Mouse (Mus musculus) 3T3-L1 (cell line): Measurements from ENCODE around the gene Arhgef10l.

Source experiments
- DNase-seq: peaks from one replicate; pipeline ENCODE4 v3.0.0-alpha.2; 2015; ENCODE audit warnings: low read depth, low spot score

Arhgef10l gene

GRCm38 (mm10) chr4:140634861-140635388 is 30.9 kb downstream of the Arhgef10l start:
- DNase-seq, result peak; percentile 46

GRCm38 (mm10) chr4:140631276-140631849 is 34.4 kb downstream of the Arhgef10l start:
- DNase-seq, result no peak

DNA sequence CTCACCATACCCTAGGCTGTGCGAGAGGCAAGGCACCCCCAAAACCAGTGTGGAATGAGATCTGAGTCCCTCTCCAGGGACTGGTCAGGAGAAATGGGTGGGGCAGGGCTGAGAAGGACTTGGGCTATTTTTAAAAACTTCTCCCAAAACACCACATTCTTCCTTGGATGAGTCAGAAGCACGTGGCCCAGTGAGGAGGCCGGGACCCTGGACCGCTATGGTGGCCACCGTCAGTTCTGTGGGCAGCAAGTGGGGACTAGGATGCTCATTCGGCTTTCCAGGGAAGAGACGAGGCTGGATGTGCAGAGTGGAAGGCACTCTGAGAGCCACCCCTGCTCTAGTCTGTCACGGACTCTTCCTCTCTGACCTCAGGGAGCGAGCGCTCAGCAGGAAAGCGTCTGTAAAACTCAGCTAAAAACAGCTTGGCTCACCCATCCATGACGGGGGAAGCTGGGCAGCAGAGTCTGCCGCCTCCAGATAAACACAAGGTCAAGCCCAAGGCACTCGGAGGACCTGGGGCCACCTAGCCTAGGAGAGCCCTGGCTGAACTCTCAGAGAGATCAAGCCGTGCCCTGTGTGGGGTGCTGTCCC is 35.1 kb downstream of the Arhgef10l start:
- DNase-seq, result peak; percentile 96

DNA sequence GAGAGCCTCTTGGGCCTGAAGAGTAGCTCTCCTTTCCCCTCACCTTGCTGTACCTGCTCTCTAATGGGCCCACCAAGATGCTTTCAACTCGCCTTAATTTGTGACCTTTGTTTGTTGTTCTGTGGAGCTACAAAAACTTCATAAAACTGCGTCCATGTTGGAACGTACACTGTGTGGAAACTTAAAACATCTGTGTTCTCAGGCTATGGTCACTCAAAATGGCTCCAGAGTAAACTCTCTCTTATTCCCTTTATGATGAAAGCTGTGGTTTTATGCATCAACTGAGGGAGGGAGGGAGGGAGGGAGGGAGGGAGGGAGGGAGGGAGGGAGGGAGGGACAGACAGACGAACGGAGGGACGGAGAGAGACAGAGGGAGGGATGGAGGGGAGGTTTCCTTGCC is 35.7 kb downstream of the Arhgef10l start:
- DNase-seq, result peak; percentile 55

DNA sequence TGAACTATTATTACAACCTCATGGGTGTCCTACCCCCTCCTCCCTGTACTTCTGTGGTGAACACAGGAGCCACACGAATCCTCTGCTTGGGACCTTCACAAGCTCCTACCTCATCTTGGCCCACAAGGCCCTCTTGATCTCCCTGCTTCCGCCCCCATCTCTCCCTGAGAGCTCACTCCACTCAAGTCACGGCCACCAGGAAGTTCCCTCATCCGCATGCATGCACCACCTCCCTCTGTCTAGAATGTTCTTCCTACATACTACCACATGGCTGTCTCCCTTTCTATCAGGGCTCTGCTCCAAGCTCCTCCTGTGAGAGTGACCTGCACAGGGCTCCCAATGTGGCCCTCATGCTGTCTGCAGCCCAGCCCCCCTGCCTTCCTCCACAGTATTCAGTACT is 36.8 kb downstream of the Arhgef10l start:
- DNase-seq, result no peak

GRCm38 (mm10) chr4:140628412-140628943 is 37.3 kb downstream of the Arhgef10l start:
- no peak for DNase-seq

DNA sequence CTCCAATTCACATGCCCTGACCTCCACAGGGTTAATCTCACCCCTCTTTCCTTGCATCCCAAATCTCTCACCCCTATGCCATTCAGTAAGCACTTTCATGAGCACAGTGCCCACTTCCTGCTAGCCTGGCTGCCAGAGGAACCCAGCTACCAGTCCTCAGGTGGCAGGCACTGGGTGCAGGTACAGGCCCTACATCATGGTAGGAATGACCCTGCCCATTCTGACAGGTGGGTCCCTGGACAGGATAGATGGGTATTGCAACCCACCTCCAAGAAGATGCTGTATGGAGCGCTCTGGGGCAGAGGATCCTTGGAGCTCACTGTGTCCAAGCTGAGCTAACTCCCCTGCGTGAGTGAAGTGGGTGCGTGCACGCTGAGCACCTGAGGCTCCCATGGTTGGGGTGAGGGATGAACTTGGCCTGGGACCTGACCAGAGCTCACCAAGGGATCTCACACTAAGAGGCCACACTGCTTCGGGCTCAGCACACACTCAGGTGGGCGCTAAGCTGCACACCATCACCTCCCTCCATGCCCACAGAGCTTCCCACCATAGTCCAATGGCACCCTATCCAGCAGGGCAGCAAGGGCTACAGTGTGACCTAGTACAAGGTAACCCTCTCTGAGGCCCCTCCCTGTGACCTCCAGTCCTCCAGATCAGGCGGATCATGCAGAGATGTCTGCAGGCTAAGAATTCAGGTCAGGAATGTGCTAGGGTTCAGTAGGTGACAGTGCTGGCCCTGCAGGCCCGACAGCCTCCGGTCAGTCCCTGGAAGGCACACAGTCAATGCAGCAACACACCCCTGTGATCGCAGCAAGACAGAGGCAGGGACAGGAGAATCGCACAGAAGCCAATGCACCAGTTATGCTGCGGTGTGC is 39.9 kb downstream of the Arhgef10l start:
- DNase-seq, result no peak

GRCm38 (mm10) chr4:140624468-140625176 is 41.2 kb downstream of the Arhgef10l start:
- peak; percentile 33 for DNase-seq

GRCm38 (mm10) chr4:140624087-140624467 is 41.7 kb downstream of the Arhgef10l start:
- no peak for DNase-seq

DNA sequence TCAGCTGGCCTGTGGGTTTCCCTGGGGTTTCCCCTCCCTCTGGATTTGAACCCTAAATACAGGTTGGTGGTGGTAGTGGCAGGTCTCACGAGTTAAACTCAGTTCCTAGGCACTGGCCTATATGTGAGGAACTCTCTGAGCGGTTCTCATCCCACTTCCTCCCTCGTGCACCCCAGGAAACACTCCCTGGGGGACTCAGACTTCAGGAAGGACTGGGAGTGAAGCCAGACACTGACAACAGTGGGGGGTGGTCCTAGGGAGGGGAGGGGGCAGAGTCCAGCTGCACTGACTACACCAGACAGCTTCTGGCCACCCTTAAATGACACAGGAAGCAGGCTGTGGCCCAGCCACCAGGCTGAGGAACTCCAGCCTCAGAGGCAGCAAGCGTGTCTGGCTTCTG is 43.0 kb downstream of the Arhgef10l start:
- no peak for DNase-seq

GRCm38 (mm10) chr4:140620496-140620895 is 45.3 kb downstream of the Arhgef10l start:
- no peak for DNase-seq

GRCm38 (mm10) chr4:140617391-140618385 is 48.1 kb downstream of the Arhgef10l start:
- peak; percentile 68 for DNase-seq

- DNase-seq, result no peak
Observed at GRCm38 (mm10) chr4:140616894-140617293, 48.9 kb downstream of the Arhgef10l start.

DNA sequence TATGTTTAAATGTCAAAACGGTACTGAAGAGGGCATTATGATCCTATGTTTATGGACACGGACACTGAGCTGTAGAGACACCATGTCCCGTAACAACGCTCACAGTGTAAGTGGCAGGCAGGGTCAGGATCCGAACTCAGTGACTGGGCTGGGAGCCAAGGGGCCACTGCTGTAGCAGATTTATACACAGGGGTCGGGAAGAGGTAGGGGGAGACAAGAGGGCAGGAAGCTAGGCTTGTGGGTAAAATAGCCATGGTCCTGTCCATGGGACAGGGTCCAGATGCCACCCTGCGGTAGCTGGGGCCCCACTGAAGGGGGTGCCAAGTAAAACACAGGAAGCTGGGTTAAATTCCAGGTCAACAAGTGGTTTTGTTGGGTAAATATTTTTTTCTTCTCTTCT is 49.6 kb downstream of the Arhgef10l start:
- DNase-seq, result no peak

DNA sequence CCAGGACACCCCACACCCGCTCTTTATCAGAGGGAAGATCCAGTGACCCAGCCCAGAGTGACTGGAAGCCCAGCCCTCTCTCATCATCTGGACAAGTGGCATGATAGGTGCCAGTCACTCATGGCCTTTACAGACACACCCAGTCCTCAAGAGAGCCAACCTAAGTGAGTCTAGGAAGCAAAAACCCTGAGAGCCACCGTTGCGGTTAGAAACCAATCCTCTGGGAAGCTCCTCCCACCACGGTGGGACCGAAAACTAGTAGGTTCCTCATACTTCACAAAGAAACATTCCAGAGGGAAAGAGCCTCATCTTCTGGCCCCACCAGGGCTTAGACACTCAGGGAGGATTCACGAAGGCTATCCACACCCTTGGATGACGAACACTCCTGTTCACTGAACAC is 50.0 kb downstream of the Arhgef10l start:
- DNase-seq, result no peak

GRCm38 (mm10) chr4:140614553-140614952 is 51.3 kb downstream of the Arhgef10l start:
- DNase-seq, result no peak

DNA sequence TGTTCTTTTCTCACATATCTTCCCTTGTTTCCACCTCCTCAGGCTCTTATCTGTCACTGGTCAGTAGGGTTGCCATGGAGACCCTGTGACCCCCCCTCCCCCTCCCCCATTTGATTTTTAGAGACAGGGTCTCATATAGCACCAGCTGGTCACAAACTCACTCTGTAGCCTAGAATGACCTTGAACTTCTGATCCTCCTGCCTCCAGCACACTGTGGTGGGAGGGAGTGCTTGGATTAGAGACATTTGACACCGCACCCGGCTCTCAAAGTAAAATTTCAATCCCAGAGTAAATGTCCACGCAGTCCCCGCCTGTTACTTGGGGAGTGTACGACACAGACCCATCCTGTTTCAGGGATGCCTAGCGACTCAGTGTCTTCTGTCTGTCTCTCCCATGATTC is 51.7 kb downstream of the Arhgef10l start:
- DNase-seq, result no peak

DNA sequence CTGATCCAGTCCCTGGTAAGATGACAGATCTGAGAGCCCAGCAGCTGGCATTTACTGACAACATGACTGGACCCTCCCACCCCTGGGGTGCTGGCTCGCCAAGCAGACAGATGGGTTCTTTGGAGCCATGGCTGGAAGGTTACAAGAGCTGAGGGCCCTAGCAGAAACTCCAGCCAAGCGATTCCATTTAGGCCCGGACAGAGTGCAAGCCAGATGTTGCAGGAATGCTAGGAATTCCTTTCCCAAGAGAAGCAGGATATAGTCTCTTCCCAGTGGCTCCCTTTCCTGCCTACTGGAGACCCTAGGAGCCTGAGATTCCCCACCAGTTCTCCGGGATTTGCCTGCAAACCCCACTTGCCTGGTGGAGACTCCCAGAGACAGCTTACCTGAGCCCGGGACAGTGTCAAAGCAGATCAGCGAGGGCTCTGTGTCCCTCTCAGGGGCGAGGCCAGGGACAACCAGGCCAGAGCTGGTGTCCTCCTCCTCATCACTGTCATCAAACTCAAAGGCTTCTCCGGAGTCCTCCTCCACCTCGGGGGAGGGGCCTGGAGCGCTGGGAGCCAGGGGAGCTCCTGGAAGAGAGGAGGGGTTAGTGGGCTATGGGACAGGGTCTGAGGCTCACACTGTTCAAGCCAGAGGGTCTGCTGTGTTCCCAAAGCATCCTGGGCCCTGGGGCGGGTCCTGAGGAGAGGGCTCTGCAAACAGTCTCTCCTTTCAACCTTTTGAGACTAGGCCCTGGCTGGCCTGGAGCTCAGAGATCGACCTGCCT is 54.8 kb downstream of the Arhgef10l start:
- peak; percentile 78 for DNase-seq

DNA sequence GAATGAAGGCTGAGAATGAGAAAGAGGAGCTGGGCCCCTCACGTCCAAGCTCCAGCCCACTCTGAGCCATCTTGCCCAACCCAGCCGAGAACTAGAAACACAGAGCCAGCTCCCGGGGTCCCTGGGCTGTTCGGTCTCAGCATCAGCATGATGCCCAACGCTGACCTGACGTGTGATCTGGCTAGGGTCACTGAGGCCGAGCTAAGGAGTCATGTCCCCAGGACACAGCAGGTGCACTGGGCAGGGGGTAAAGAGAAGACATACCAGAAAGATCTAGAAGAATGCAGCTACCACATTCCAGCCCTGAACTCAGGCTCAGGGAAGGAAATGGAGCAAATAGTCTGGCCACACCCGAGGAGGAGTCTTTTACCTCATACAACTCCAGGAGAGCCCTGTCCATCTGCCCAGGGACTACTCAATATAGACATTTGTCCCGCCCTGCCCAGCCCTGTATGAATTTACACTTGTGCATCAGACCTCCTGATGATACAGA is 57.5 kb downstream of the Arhgef10l start:
- no peak for DNase-seq
